Mouse (Mus musculus) megakaryocyte, embryonic 14.5 days (primary cell): ENCODE measurements around the gene P2rx6. TPM values are rescaled to one million over a fixed set of nuclear protein-coding genes. Genes with fewer than 3 reads are reported as not detected.

Experiments used
- H3K27me3 ChIP-seq: replicated peaks from 2 replicates; pipeline ENCODE3; 2012; ENCODE audit warnings: inconsistent platforms
- H3K36me3 ChIP-seq: replicated peaks from 2 replicates; pipeline ENCODE3; 2012; ENCODE audit warnings: low read length, inconsistent platforms, mixed read lengths
- H3K4me1 ChIP-seq: 2 replicates; pipeline ENCODE4 v1.6.1; 2012; ENCODE audit warnings: inconsistent platforms
- H3K4me3 ChIP-seq: replicated peaks from 2 replicates; pipeline ENCODE3; 2012; ENCODE audit warnings: moderate library complexity, mild to moderate bottlenecking, inconsistent platforms
- H3K9me3 ChIP-seq: 2 replicates; pipeline ENCODE4 v1.6.1; 2012; ENCODE audit warnings: inconsistent platforms
- FLI1 ChIP-seq: IDR thresholded peaks from 2 replicates; pipeline ENCODE4 v1.6.1; 2012; ENCODE audit warnings: low read length, inconsistent platforms, mixed read lengths
- GATA1 ChIP-seq: IDR thresholded peaks from 3 replicates; pipeline ENCODE4 v1.6.1; 2012; ENCODE audit warnings: mixed read lengths, low read length, inconsistent platforms, borderline replicate concordance
- polyA plus RNA-seq: library from polyadenylated mRNA; stranded (reverse); fragments of >175 nt; gene quantifications from 2 replicates; pipeline ENCODE4 v1.2.3, GENCODE M21; 2012; ENCODE audit warnings: low replicate concordance; ENCODE audit not compliant: insufficient read depth

The P2rx6 gene
- polyA plus RNA-seq, 1 experiment: not detected

DNA sequence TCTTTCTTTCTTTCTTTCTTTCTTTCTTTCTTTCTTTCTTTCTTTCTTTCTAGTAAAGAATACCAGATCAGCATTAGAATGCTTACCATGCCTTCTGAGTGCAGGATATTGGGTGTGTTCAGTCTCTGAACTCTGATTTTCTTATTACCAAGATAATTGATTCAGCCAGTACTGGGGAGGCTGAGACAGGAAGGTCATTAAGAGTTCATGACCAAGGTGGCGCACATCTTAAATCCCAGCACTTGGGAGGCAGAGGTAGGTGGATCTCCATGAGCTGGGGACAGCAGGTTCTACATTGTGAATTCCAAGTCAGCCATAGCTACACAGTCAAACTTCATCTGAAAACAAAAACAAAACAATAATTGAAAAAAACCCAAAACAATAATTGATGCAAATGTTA is 60.3 kb downstream of the P2rx6 start:
- H3K4me1 ChIP-seq: peaks cover 27% of the 10 kb centered on the region
- TF ChIP-seq GATA1 (no peak), FLI1 (no peak)
- no peaks in the 10 kb centered on the region for H3K27me3 ChIP-seq
- peaks cover 44% of the 10 kb centered on the region for H3K36me3 ChIP-seq
- no peaks in the 10 kb centered on the region for H3K9me3 ChIP-seq
- H3K4me3 ChIP-seq: no peak overlapping the region

DNA sequence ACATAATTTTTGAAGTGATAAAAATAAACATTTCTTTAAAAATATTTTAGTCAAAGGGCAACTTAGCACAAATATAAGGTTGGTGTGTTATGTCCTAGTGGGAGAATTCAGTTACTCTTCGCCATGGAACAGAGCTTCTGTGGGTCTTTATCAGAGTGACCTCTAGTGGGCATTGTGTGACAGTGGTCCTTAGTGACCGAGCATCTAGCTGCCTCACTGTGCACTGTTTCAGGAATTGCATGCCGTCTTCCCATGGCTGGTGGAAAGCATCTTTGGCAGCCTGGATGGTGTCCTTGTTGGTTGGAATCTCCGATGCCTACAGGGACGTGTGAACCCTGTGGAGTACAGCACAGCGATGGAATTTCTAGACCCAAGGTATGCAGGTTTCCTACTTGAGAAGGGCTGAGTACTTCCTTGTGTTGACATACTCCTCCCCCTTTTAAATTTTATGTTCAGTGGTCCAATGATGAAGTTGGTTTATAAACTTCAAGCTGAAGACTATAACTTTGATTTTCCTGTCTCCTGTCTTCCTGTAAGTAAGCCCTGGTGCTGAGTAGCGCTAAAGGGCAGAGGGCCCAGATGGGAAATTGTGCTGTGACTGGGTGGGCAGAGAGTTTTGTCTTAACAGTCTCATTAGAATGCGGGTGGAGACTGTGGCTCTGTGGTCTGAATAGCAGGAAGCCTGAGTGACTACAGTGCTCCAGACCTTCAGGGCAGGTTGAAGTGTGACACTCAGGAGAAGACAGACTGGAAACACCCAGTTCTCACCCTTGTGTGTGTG is 64.0 kb downstream of the P2rx6 start:
- H3K4me3 ChIP-seq: no peak overlapping the region
- H3K27me3 ChIP-seq: no peaks in the 10 kb centered on the region
- TF ChIP-seq GATA1 (no peak), FLI1 (no peak)
- H3K9me3 ChIP-seq: no peaks in the 10 kb centered on the region
- peaks cover 78% of the 10 kb centered on the region for H3K36me3 ChIP-seq
- peaks cover 1% of the 10 kb centered on the region; the same call in 1 of the 2 replicates for H3K4me1 ChIP-seq

DNA sequence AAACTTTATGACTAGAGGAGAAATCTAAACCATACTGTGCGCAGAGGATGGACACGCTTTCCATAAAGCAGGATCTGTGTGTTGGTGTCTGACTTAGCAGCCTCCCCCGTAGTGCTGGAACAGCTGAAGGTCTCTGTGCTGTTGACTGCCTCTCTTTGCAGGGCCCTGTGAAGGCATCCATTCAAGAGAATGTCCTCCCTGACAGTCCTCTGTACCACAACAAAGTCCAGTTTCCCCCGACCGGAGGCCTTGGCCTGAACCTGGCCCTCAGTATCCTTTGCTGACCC is 64.5 kb downstream of the P2rx6 start:
- TF ChIP-seq FLI1: no peak
- no peak for TF ChIP-seq GATA1
- Histone ChIP-seq H3K36me3 (peaks cover 81% of the 10 kb centered on the region), H3K9me3 (no peaks in the 10 kb centered on the region), H3K27me3 (no peaks in the 10 kb centered on the region), H3K4me3 (no peak overlapping the region), H3K4me1 (no peaks in the 10 kb centered on the region)

Other genes with a start within 250 kb of the P2rx6 start
- not detected in 2 replicates for gene Serpind1, start 230.5 kb upstream of the P2rx6 start, polyA plus RNA-seq
- 6.3 and 6.7 TPM in 2 replicates for gene Snap29, start 155.9 kb upstream of the P2rx6 start, polyA plus RNA-seq
- 6.0 and 16.7 TPM in 2 replicates for gene Pi4ka, start 155.6 kb upstream of the P2rx6 start, polyA plus RNA-seq
- 5.4 and 8.8 TPM in 2 replicates for gene Crkl, start 109.9 kb upstream of the P2rx6 start, polyA plus RNA-seq
- gene Aifm3, start 72.3 kb upstream of the P2rx6 start, polyA plus RNA-seq: 0.03 TPM in 1 of 2 replicates, not detected in the other
- gene Lztr1, start 53.2 kb upstream of the P2rx6 start, polyA plus RNA-seq: 8.5 and 18.4 TPM in 2 replicates
- 163 and 262 TPM in 2 replicates for gene Thap7, start 30.7 kb upstream of the P2rx6 start, polyA plus RNA-seq
- gene Lrrc74b, start 638 bp upstream of the P2rx6 start, polyA plus RNA-seq: not detected in 2 replicates
- 0.32 and 1.0 TPM in 2 replicates for gene Slc7a4, start 21.3 kb downstream of the P2rx6 start, polyA plus RNA-seq
- gene Smpd4, start 57.5 kb downstream of the P2rx6 start, polyA plus RNA-seq: 0.83 and 9.1 TPM in 2 replicates
- not detected in 2 replicates for gene Ccdc74a, start 84.6 kb downstream of the P2rx6 start, polyA plus RNA-seq
- 78.5 and 142 TPM in 2 replicates for gene Med15, start 171.0 kb downstream of the P2rx6 start, polyA plus RNA-seq
- 0.65 and 4.0 TPM in 2 replicates for gene Klhl22, start 197.7 kb downstream of the P2rx6 start, polyA plus RNA-seq
- gene Scarf2, start 235.4 kb downstream of the P2rx6 start, polyA plus RNA-seq: 0.79 and 1.7 TPM in 2 replicates